In the genomic region with DNA sequence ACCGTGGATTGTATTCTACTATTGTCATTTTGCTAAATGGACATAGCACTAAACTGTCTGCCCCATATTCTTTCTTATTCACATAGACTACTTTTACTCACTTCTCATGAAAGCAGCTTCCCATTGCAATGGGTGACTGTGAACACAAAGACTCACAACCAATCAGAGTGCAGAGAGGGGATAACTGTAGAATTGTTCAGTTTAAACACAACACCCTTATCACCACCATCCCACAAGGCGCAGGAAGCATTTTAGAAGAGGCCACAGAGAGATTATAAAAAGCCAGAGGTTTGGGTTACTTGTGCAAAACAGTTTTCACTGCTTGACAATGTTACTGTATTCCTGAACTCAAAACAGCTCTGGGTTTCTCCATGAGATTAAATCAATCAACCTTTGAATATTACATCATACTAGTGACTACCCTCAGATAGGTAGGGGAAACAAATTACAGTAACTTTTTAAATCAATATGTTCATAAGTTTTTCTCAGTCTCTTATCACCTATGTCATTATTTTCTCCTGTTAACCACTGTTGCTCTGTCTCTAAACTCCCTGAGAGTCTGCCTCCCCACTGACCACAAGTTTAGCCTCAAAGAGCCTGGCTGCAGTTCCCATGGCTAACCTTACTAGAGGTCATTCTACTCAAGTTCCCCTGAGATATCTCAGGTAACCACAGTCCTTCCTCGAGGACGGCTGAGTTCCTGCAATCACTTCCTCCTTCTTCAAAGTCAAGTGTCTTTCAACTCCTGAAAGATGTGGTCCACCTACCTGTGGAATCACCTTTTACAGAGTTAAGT, we compare ENCODE assay signal across 34 mouse cellular contexts. TPM values are rescaled to one million over a fixed set of nuclear protein-coding genes. Genes with fewer than 3 reads are reported as not detected.
A peak's percentile ranks its signal among the peaks of the same experiment; 100 is the strongest.
DNase-seq lines count a peak whose midpoint lies in the region; ATAC-seq and TF ChIP-seq lines count a peak whose summit lies in the region.
"Had no signal": no experiment of that assay in that cellular context is flagged by ENCODE, and none has a peak within 500 bp of the region (broad histone marks: within the 10 kb centered on the region; RNA-seq: fewer than 3 reads in every experiment).

No protein-coding gene starts in this region.

- no peaks in the 10 kb centered on the region for H3K9me3 ChIP-seq in liver, embryonic 15.5 days (replicated peaks)
- no peaks in the 10 kb centered on the region for H3K9me3 ChIP-seq in midbrain, embryonic 13.5 days
- H3K9me3 ChIP-seq: heart, embryonic 10.5 days; hindbrain, embryonic 15.5 days; limb, embryonic 13.5 days; lung, embryonic 15.5 days; neural tube, embryonic 15.5 days had no signal

- no peaks in the 10 kb centered on the region for H3K79me2 ChIP-seq in liver, adult 2 months (ENCODE audit: control insufficient read depth, insufficient read depth, low read length)
- H3K79me2 ChIP-seq in heart, adult 2 months (replicated peaks; ENCODE audit: control insufficient read depth, insufficient read depth, low read length) = no peaks in the 10 kb centered on the region

- no peak overlapping the region for H3K4me2 ChIP-seq in liver, embryonic 15.5 days
- no peak overlapping the region for H3K4me2 ChIP-seq in midbrain, embryonic 13.5 days (replicated peaks)
- H3K4me2 ChIP-seq: hindbrain, embryonic 15.5 days; limb, embryonic 13.5 days; lung, embryonic 15.5 days; midbrain, embryonic 11.5 days; neural tube, embryonic 15.5 days had no signal

- 0 out of 2 replicates have a peak overlapping the region, but pooled peaks have one; percentile 40 for H3K27ac ChIP-seq in liver, adult 2 months (replicated peaks; ENCODE audit: insufficient read depth, low read depth, low read length)
- no peak overlapping the region for H3K27ac ChIP-seq in liver, embryonic 15.5 days (replicated peaks)
- no peak overlapping the region for H3K27ac ChIP-seq in midbrain, embryonic 13.5 days
- H3K27ac ChIP-seq in heart, adult 2 months = no peak overlapping the region
- H3K27ac ChIP-seq: heart, embryonic 10.5 days; hindbrain, embryonic 15.5 days; limb, embryonic 13.5 days; lung, embryonic 15.5 days; neural tube, embryonic 15.5 days; stomach, postnatal 0 days had no signal

- peaks cover 6% of the 10 kb centered on the region; the same call in 1 of the 2 replicates for H3K4me1 ChIP-seq in liver, adult 2 months (ENCODE audit: control insufficient read depth, insufficient read depth, low read length)
- H3K4me1 ChIP-seq in liver, embryonic 15.5 days (replicated peaks) = peaks cover 4% of the 10 kb centered on the region; the same call in 1 of the 2 replicates
- no peaks in the 10 kb centered on the region for H3K4me1 ChIP-seq in midbrain, embryonic 13.5 days (replicated peaks)
- no peaks in the 10 kb centered on the region for H3K4me1 ChIP-seq in heart, adult 2 months (ENCODE audit: control insufficient read depth, insufficient read depth, low read length)
- H3K4me1 ChIP-seq: heart, embryonic 10.5 days; hindbrain, embryonic 15.5 days; limb, embryonic 13.5 days; lung, embryonic 15.5 days; neural tube, embryonic 15.5 days had no signal

- ATAC-seq in hematopoietic stem cell, adult 5-6 weeks (replicated peaks in 1 of 2; ENCODE audit: insufficient read depth in 1 of 2, low FRiP score in 2 of 2, low TSS enrichment in 1 of 2, low read depth in 1 of 2, poor library complexity in 2 of 2, severe bottlenecking in 2 of 2) = peak; percentile 77 to 87
- peak; percentile 64; the same call in 1 of the 2 replicates for ATAC-seq in liver, embryonic 15.5 days (ENCODE audit: insufficient read depth)
- no peak for ATAC-seq in midbrain, embryonic 13.5 days

- no peak for TF ChIP-seq POLR2A in liver, adult 2 months (IDR thresholded peaks at IDR 0.05; ENCODE audit: extremely low read depth, insufficient read depth, low read length)
- TF ChIP-seq POLR2A in heart, adult 2 months (IDR thresholded peaks at IDR 0.05; ENCODE audit: insufficient read depth, low read depth, low read length) = no peak

- WGBS in liver, adult 2 months = 66% methylated on average over 4 of the region's 4 CpGs
- WGBS in liver, embryonic 15.5 days (ENCODE audit: insufficient replicate concordance) = 28% methylated on average over 4 of the region's 4 CpGs
- WGBS in midbrain, embryonic 13.5 days = 82% methylated on average over 4 of the region's 4 CpGs
- 61% methylated on average over 4 of the region's 4 CpGs for WGBS in heart, adult 2 months

- no peaks in the 10 kb centered on the region for H3K36me3 ChIP-seq in liver, adult 2 months (ENCODE audit: control insufficient read depth, insufficient read depth, low read length)
- no peaks in the 10 kb centered on the region for H3K36me3 ChIP-seq in liver, embryonic 15.5 days (replicated peaks)
- H3K36me3 ChIP-seq in midbrain, embryonic 13.5 days = no peaks in the 10 kb centered on the region
- H3K36me3 ChIP-seq in heart, adult 2 months (ENCODE audit: control insufficient read depth, insufficient read depth, low read length) = no peaks in the 10 kb centered on the region
- H3K36me3 ChIP-seq: heart, embryonic 10.5 days; hindbrain, embryonic 15.5 days; limb, embryonic 13.5 days; lung, embryonic 15.5 days; neural tube, embryonic 15.5 days had no signal

- H3K27me3 ChIP-seq in liver, adult 2 months (ENCODE audit: control insufficient read depth, insufficient read depth, low read length) = no peaks in the 10 kb centered on the region
- H3K27me3 ChIP-seq in liver, embryonic 15.5 days = no peaks in the 10 kb centered on the region
- H3K27me3 ChIP-seq in midbrain, embryonic 13.5 days = no peaks in the 10 kb centered on the region
- no peaks in the 10 kb centered on the region for H3K27me3 ChIP-seq in heart, adult 2 months (ENCODE audit: control insufficient read depth, insufficient read depth, low read length)
- H3K27me3 ChIP-seq: hindbrain, embryonic 15.5 days; limb, embryonic 13.5 days; lung, embryonic 15.5 days; neural tube, embryonic 15.5 days had no signal

- H3K9ac ChIP-seq in liver, adult 2 months (ENCODE audit: low read depth, low read length) = no peak overlapping the region
- no peak overlapping the region for H3K9ac ChIP-seq in liver, embryonic 15.5 days
- no peak overlapping the region for H3K9ac ChIP-seq in midbrain, embryonic 13.5 days (replicated peaks)
- no peak overlapping the region for H3K9ac ChIP-seq in heart, adult 2 months (ENCODE audit: low read depth, low read length)
- H3K9ac ChIP-seq: hindbrain, embryonic 15.5 days; limb, embryonic 13.5 days; lung, embryonic 15.5 days; neural tube, embryonic 15.5 days had no signal

- DNase-seq in liver, adult 2 months (ENCODE audit: extremely low read depth, low read depth, low spot score) = peak; percentile 65
- no peak for DNase-seq in liver
- DNase-seq in retina, embryonic 14.5 days (ENCODE audit: low spot score) = no peak
- no peak for DNase-seq in heart, adult 2 months
- no peak for DNase-seq in retina, postnatal 1 day
- DNase-seq: adrenal gland, postnatal 25 days; B cell, adult 2 months; cerebellum, postnatal 10 days; heart, postnatal 4 days; kidney, adult 11 months; kidney, postnatal 10 days; lung, postnatal 4 days; thymus, adult 2 months; thymus, postnatal 4 days had no signal

- intact Hi-C loops in heart, adult 2 months (cut with DNase I) = no loop called here

- TF ChIP-seq EP300 in heart, adult 2 months (IDR thresholded peaks at IDR 0.05; ENCODE audit: insufficient read depth, low read depth, low read length) = no peak

- H3K4me3 ChIP-seq in liver, adult 2 months (ENCODE audit: insufficient read depth, low read depth, low read length) = no peak overlapping the region
- H3K4me3 ChIP-seq in liver, embryonic 15.5 days (replicated peaks) = no peak overlapping the region
- no peak overlapping the region for H3K4me3 ChIP-seq in midbrain, embryonic 13.5 days (replicated peaks)
- no peak overlapping the region for H3K4me3 ChIP-seq in heart, adult 2 months
- H3K4me3 ChIP-seq: heart, embryonic 10.5 days; hindbrain, embryonic 15.5 days; limb, embryonic 13.5 days; lung, embryonic 15.5 days; neural tube, embryonic 15.5 days had no signal

- TF ChIP-seq CTCF in liver, adult 2 months (IDR thresholded peaks at IDR 0.05; ENCODE audit: low read depth, low read length) = no peak
- no peak for TF ChIP-seq CTCF in heart, adult 2 months (IDR thresholded peaks at IDR 0.05)

RNA-seq across cellular contexts. Expression of a gene that starts 29.5 kb away (rescaled TPM):
- total RNA-seq in liver, adult 2 months (2014; rRNA removed) = not detected in 2 replicates
- polyA plus RNA-seq in liver, adult 2 months (2012; rRNA removed) = not detected in 2 replicates
- not detected in 2 replicates for total RNA-seq in hematopoietic stem cell, adult 5-6 weeks (2017)
- polyA plus RNA-seq in liver, embryonic 15.5 days (2015; fragmentation: Nextera tagmentation; extraction: Ambion mirVana) = not detected in 2 replicates
- polyA plus RNA-seq in midbrain, embryonic 13.5 days (2015; fragmentation: Nextera tagmentation; extraction: Ambion mirVana) = not detected in 2 replicates
- total RNA-seq in heart, adult 2 months (2021) = not detected
- not detected in 2 replicates for polyA plus RNA-seq in heart, adult 2 months (2012; rRNA removed)
- total RNA-seq: adrenal gland, postnatal 25 days; gastrocnemius, adult 18-20 months; gastrocnemius, postnatal 4 days; heart, postnatal 4 days; layer of hippocampus, adult 18-20 months; layer of hippocampus, postnatal 25 days; left cerebral cortex, postnatal 10 days had no signal
- polyA plus RNA-seq: brain, embryonic 14.5 days; embryonic facial prominence, embryonic 11.5 days; forebrain, embryonic 11.5 days; heart, embryonic 10.5 days; heart, embryonic 16.5 days; hindbrain, embryonic 15.5 days; limb, embryonic 13.5 days; lung, embryonic 15.5 days; midbrain, embryonic 11.5 days; neural tube, embryonic 15.5 days; small intestine, adult 2 months; stomach, postnatal 0 days; thymus, adult 2 months had no signal
